Mouse (Mus musculus) skeletal muscle tissue, adult 2 months (tissue): ENCODE measurements around the gene Bbof1.

Experiments
- DNase-seq: peaks from one replicate; pipeline ENCODE4 v3.0.0-alpha.2; 2012; ENCODE audit warnings: low read depth, low spot score

Gene Bbof1

DNA sequence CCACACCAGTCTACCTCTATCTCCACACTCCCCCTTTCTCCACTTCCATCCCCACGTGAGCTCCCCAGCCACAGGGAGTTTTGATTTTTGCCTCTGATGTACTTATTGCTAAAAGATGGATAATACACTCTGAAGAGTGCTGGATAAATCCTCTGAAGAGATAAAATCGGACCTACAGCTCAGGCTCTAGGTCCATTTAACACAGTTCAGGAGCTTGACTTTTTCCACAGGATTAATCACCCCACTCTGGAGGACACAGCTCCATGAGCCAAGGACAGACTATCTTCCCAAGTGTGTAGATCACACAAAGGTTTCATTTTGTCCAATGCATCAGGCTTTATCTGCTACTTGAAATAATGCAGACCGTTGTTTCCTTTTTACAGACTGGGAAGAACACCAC, 8.8 kb upstream of the Bbof1 start:
- DNase-seq, result no peak

DNA sequence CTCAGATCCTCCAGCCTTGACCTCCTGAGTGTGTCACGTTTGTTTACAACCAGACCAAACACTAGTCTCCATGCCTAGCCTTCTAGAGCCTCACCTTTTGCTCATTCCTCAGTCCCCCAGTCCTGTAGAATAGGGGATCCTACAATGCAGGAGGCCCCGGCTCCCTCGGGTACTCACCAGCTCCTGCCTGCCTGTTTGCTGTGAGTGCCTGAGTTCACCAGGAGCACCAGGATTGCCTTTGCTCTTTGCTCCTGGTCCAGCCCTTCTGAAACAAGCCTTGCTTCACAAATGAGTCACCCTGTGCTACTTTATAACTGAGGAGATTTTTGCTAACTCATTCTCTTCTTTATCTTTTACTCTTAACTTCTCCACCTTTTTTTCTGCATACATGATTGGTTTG, 8.2 kb upstream of the Bbof1 start:
- no peak for DNase-seq

DNA sequence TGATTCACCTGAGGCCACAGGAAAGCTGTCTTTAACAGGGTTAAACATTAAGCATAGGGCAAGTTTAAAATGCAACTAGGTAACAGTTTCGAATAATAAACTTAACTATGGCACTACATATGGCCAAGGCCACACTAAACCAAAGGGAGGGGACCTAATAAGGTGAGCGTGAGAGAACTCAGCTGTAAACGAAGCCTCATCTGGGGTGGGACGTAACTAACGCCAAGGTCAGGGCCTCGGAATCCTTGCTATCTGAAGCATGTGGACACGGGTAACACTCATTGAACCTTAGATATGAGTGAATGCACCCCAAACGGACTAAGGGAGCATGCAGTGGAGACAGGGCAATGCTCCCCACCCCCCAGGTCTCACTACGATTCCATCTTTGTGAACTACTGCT, 5.9 kb upstream of the Bbof1 start:
- DNase-seq, result no peak

DNA sequence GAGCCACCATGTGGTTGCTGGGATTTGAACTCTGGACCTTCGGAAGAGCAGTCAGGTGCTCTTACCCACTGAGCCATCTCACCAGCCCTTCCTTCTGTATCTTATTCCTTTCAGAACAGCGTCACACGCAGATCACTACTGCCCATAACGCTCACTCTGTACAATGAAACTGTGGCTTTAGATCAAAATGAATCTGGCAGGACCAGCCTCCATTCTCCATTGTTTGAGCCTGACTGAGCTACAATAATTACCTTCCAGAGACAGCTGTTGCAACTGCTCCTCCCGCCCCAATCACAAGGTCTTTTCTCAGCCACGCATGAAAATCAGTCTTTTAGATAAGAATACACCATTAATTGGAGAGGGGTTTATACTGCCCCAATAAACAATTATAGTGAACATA, 4.3 kb upstream of the Bbof1 start:
- DNase-seq, result no peak

DNA sequence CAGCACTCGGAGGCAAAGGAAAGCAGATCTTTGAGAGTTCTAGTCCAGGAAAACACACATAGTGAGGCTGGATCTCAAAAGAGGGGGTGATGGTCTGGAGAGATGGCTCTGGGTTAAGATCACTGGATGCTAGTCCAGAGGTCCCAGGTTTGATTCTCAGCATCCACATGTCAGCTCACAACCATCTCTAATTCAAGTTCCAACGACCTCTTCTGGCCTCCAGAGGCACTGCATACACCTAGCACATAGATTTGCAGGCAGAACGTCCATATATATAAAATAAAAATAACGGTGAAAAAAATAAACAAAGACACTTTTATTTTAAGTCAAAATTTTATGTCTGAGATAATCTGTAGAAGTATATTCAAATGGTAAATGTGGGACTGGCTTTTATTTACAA, 1.6 kb upstream of the Bbof1 start:
- DNase-seq, result no peak

DNA sequence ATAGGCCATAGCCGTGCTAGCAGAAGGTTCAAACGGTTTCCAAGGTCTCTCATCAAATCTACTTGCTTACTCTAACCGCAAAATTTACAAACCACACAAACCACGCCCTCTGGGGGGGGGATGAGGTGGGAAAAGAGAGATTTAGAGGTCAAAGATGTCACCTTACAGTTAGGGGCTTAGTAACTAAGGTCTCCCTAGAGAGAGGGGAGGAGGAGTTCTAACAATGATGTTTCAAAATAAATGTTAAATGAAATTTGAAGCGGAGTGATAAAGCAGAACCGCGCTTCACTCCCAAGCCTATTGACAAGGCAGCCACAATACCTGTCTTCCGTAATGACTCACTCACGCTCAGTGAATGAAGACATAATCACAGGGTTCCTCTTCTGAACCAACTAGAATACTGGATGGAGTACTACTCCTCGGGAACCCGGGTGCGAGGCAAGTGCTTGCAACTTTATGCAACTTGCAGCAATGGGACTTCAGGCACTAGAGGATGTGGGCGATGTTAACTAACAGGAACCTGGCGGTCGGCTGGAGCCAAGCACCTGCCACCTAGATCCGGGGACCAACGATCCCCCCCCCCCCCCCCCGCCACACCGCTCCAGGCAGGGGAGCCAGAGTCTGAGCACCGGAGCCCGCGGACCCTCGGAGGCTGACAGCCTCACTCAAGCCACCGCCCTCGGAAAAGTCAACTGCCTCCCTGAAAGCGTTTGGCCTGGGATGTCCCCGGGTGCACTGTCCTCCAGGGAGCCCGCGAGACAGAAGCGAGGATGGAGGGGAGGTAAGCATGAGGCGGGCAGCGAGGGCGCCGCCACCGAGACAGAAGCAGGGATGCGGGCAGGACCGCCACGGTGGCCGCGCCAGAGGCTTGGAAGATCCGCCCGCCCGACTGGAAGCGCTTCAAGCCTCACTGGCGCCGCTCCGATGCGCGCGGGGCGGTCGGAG, 725 bp upstream of the Bbof1 start:
- DNase-seq, result no peak

DNA sequence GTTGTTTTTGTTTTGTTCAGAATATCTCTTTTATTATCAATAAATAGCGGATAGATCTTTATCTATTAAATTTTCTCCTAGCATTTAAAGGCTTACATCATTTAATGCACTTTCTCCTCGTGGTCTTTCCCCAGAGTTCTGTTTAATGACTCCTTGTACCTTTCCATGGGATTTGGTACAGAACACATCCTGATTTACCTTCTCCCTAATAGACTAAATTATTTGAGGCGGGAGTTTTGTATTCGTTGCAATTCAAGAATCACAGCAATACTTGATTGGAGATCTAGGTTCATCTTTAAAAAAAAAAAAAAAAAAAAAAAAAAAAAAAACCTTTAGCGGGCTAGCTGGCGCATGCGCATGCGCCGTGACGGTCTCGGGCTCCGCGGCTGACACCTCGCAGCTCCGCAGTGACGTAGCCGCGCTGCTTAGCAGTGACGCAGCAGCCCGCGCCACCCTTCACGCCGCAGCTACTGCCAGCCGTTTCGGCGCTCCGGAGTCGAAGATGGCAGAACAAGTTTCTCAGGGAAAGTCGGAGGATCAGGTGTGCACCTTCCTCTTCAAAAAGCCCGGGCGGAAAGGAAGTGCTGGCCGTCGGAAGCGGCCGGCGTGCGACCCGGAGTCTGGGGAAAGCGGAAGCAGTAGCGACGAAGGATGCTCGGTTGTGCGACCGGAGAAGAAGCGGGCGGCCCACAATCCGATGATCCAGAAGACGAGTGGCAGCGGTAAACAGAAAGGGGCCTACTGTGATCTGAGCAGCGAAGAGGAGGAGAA, 8.1 kb downstream of the Bbof1 start, which contains the start of gene Rnf113a2:
Gene Rnf113a2 (plus strand): TSS at position 363 of the 771 bp plus-strand sequence.
- DNase-seq, result peak; percentile 93

DNA sequence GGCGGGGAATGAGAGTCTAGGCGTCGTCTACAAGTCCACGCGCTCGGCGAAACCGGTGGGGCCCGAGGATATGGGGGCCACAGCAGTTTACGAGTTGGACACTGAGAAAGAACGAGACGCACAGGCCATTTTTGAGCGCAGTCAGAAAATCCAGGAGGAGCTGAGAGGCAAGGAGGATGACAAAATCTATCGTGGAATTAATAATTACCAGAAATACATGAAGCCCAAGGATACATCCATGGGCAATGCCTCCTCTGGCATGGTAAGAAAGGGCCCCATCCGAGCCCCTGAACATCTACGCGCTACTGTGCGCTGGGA, 8.7 kb downstream of the Bbof1 start:
- DNase-seq, result no peak

DNA sequence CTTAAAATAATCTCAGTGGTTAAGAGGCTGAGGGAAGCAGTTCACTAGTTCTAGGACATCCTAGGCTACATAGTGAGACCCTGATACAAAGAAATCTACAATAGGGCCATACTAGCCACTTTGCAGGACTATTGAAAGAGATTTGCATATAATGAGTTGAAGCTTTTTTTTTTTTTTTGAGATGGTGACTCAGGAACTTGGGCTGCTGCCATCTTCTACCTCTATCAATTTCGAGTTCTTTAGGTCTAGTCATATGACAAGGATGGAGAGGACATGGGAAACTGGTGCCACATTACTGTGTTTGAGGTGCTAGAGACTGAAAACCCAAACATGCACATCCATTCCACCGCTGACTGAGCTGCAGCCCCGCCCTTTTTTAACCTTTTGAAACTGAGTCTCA, 15.1 kb downstream of the Bbof1 start:
- no peak for DNase-seq

DNA sequence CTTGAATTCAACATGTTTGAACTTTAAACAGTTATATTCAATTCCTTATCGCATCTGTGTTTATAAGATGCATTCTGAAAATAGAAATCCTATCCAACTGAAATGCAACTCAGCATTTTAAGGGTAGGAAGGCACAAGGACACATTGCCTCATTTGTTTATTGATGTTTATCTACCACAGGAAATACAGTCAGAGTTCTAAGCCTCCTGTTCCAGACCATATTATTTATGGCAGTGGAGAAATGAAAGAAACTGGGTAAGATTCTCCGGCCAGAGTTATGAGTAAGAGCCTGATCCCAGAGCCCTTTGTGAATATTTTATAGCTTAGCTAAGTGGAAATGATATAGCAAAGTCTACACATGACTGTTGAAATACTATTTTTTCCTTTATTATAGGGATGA, 21.0 kb downstream of the Bbof1 start:
- DNase-seq, result no peak

DNA sequence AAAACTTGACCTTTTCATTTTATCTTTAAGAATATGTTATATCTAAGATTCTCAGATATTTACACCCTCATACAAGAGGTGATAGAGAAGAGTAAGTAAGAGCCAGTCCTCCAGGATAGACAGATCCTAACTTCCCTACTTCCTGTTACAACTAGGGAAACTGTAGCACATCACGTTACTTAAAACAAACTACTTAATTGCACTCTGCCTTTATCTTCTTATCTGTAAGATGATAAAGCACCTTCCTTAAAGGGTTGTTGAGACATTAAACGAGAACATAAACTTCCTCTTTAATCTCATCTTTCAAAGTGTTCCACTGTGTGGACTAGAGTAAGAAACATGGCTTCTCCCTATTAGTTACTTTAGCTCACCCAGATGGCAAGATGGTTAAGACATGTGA, 29.8 kb downstream of the Bbof1 start:
- DNase-seq, result no peak

DNA sequence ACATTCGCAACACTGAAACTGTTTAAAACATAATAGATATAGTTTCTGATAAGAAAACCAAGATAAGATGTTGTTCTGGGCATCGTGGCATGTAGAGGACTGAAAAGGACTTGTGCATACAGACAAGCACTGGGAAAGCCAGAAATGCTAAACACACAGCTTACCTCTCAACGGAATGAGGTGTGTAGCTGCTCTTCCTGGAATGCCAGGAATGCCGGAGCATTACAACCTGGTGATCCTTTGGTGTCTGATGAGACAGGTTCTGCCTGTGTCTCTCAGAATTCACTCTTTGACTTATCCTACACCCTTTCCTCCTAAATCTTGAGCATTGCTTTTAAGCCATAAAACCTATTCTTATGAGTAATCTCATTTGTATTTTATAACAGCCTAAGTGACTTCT, 33.7 kb downstream of the Bbof1 start:
- DNase-seq, result no peak

DNA sequence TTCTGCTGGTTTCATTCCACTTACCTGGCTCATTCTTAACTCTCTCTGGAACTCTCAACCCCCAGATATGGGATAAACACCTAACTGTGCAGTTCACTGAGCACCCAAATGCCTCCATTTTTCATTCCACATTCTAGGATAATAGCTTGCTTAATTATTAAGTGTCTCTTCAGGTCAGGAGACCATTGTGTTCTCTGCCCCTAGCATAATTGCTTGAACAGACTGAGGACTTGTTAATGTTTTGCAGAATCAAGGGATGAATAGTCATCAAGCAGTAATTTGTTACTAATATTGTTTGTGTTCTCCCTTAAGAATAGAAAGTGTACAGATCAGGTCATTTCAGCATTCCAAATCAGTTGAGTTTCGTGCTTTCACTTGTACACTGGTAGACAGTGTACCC, 38.5 kb downstream of the Bbof1 start:
- no peak for DNase-seq

DNA sequence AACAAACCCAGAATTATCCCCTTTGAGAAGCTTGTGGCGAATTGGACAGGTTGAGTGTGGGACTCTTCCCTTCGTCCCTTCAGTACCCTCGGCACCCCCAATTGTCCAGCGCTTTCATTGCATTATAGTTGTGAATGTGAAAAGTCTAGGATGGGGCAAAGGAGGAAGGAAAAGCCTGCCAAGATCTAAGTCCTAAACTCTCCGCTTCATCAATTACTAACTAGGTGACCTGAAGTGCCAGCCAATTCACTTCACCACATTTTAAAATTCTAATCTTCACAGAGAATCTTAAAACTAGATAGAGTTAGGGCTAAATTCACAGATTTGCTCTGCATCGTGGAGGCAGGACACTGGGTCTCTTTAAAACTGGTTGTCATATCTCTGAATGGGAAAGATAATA, 39.3 kb downstream of the Bbof1 start:
- no peak for DNase-seq

DNA sequence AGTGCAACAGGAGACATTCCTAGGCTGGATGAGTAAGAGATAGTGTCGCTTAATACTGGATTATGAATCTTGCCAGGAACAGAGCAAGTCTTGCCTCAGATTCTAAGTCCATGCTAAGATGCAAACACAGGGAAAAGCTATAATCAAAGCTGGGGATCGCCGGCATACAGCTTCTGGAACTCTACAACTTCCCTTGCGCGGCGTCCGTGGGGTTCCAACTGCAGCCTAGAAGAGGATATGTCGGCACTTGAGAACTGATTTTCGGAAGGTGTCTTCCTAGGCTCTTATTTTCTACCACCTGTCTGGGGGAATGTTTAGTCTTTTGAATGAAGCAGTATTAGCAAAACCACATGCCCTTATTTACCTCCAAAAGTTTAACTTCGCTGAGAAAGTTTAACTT, 41.0 kb downstream of the Bbof1 start:
- no peak for DNase-seq

DNA sequence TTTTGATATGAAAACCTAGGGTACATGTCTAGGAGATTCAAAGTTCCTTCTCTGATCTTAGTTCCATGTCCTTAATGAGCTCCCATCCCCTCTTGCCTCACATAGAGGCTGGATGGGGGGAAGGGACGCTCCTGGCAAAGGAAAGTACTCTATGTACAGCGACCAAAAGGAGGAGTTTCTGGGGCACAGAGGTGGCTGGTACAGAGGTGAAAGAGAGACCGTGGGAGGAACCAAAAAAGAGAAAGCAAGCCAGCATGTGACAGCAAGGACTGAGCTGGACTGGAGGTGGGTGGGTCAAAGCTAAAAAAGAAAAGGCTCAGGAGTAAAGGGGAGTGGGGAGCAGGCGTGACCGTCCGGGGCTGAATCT, 41.5 kb downstream of the Bbof1 start:
- DNase-seq, result peak; percentile 49

DNA sequence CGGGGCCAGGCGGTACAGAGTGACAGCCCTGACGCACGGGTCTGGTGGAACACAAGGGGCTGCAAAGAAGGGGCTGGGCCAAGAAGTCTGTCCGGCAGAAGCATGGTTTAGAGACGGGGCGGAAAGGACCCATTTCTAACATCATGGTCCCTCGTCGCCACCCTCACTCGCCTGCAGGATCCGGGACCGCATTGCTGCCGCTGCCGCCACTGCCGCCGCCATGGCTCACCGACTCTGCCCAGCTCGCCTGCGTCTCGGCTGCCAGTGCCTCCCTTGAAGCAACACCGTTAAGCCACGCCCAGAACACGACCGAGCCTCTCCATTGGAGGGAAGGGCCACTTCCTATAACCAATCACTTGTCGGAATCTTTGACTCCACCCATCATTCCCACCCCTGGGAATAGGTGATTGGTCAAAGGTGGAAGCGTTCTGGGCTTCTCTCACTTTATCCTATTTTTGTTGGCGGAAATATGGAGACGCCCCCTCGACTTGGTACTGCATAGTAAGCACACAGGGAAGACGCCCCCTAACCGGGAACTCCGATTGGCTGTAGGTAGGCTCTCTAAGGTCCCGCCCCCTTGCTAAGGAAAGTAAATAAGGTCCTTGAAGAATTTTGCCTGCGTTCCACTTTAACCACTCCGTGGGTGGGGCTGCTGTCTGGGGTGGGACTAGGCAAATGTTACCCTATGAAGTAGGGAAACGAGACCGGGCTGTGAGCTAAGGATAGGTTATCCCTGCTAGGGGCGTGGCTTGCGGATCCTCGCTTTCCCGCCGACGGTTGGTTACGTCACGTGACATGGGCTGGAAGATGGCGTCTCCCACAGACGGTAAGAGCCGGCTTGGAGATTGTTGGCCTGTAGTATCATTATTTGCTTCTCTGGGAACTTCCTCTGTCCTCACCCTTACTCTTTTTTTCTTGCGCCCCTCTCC, 42.1 kb downstream of the Bbof1 start, which contains the start of the genes Aldh6a1 and Lin52:
Gene Aldh6a1 (minus strand): TSS at position 287 of the 929 bp plus-strand sequence.
Gene Lin52 (plus strand): TSS at position 705 of the 929 bp plus-strand sequence.
- peak; percentile 100 for DNase-seq

DNA sequence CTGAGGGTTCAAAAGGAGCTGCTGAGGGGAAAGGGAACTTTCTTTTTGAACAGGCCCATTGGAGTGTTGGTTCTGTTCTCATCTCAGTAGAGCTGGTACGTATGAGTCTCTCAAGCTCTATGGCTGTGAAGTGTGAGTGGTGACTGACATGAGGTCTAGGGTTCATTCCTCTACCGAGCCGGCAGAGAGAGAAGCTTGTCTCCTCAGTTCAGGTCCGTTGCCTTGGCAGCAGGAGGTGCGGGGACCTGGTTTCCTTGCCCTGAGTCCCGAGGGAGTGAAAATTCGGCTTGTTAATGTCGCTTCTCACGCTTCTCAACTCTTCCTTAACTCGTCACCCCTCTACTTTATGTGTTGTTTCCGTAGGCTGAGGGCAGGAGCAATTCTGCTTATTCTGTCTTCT, 42.9 kb downstream of the Bbof1 start:
- DNase-seq, result peak; percentile 9

DNA sequence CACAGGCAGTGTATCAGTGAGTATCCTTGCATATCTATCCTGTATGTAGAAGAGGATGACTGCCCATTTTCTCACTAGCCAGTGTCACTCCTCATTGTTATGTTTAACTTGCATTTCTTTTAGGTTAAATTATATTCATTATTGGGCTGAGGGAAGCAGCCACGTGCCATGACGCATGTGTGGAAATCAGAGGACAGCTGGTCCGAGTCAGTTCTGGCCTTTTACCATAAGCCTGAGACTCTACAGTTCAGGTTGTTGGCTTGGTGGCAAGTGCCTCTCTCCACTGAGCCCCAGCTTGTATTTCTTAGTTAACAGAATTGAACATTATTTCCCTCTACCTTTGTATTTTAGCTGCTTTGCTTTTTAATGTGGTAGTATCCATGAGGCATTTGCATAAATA, 48.0 kb downstream of the Bbof1 start:
- DNase-seq, result no peak

DNA sequence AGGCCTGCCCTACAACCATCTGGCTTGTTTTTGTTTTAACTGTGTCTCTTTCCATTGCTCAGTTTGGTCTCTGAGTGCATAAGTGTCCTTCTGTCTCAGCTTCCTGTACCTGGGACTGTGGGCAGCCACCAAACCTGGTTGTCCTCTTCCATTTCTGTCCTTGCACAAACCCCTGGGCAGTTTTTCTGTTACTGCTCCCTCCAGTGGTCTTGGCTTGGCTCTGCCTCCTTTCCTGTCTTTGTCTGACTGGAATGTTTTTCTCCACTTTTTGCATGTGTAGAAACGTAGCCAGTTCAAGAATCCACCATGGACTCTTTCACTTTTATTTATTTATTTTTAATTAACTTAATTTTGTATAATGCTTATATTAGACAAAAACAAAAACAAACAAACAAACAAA, 51.0 kb downstream of the Bbof1 start:
- no peak for DNase-seq

DNA sequence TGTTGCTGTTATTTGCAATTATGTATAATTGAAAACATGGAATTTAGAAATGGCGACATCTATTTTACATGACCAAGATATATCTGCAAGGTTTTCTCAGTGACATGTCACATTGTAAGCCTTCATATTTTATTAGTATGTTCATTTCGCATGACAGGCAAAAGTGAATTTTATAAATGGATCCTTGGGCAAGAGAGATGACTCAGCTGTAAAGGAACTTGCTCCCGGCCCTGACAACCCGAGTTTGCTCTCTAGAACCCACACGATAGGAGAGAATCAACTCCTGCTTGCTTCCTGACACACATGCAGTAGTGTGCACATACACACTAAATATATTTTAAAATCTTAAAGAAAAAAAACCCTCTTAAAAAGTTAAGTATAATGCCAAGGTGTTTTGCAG, 52.5 kb downstream of the Bbof1 start:
- no peak for DNase-seq

DNA sequence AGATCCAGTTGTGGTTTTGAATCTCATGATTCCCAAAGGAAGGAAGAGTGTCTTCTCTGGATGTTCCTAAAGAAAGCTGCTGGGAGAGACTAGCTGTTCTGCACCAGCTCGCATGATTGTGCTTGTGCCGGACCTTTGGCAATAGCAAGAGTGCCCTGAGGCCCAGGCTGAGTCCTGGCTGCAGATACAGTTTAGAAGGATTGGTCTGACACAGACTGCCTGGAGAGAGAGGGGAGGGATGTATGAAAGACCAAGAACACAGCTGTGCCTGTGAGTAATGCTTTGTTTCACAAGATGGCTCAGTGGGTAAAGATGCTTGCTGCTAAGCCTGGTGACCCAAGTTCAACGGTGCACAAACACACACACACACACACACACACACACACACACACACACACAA, 54.0 kb downstream of the Bbof1 start:
- DNase-seq, result no peak
